Mouse (Mus musculus): ENCODE results near the gene Vmn1r192. TPM values are rescaled to one million over a fixed set of nuclear protein-coding genes. Genes with fewer than 3 reads are reported as not detected.
"Not testable (repeated sequence)": the region's sequence is repeated elsewhere in the genome, so short reads cannot be mapped to it uniquely, and the experiment has no call there.

Gene Vmn1r192
- not detected in 2 replicates for total RNA-seq (2017)

DNA sequence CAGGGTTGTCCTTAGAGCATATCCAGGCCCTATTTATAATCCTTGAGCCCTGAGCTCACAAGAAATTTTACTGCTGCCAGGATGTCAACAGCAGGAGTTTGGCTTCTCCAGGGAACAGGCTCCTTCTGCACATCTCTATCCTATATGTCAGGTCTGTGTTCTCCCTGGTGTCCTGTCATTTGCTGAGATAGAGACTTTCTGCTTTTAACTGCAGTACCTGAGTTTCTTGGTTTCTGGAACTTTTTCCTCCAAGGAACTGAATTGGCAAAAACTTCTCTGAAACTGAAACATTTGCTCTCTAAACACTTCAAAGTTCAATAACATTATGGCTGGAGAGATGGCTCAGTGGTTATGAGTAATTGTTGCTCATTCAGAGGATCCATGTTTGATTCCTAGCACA, at the start of gene Vmn1r192:
Gene Vmn1r192 (minus strand): TSS at position 101 of the 400 bp plus-strand sequence.
- ATAC-seq (replicated peaks; ENCODE audit: low read depth, poor library complexity, severe bottlenecking) = no peak

GRCm38 (mm10) chr13:22223060-22223459, 32.1 kb upstream of the Vmn1r192 start, which contains the start of gene Vmn1r193:
TSS of gene Vmn1r193 (minus strand) at chr13:22223160.
- not testable (repeated sequence) for ATAC-seq (replicated peaks; ENCODE audit: low read depth, poor library complexity, severe bottlenecking)

DNA sequence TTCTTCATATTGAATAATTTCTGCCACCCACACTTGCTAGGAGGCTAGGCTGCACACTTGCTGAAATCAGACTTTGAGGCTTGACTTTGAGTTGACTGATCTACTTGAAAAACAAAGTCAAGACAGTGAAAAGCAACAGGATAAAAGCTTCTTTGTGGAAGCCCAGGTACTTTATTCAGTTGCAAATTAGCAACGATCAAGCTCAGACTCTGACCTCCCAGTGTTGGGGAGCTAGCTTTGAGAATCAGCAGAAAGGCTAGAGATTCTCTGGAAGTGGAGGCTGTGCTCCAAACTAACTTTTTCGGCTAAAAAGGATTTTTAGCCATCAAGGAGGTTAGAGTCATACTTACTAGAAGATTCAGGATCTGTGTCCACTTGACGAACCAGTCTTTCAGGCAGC, 1.8 kb upstream of the Vmn1r192 start:
- ATAC-seq (replicated peaks; ENCODE audit: low read depth, poor library complexity, severe bottlenecking) = not testable (repeated sequence)

GRCm38 (mm10) chr13:22190385-22190784, 556 bp downstream of the Vmn1r192 start:
- ATAC-seq (replicated peaks; ENCODE audit: low read depth, poor library complexity, severe bottlenecking) = no peak

DNA sequence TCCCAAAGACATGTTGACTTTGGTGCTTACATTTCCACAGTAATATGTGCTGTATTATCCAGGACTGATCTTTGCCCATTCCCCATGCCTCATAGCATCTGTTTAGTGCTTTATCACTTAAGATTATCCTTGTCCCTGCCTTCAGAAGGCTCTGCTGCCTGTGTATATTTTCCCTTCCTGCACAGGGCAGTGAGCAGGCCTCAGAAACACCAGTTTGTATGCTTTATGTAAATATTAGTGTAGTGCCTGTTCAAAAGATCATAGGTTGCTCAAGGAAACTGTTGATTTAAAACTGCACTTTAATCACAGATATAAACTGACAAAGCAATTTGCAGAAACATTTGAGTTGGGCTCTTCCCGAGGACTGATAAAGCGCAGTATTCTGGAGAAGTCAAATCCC, 1.6 kb downstream of the Vmn1r192 start:
- no peak for ATAC-seq (replicated peaks; ENCODE audit: low read depth, poor library complexity, severe bottlenecking)

DNA sequence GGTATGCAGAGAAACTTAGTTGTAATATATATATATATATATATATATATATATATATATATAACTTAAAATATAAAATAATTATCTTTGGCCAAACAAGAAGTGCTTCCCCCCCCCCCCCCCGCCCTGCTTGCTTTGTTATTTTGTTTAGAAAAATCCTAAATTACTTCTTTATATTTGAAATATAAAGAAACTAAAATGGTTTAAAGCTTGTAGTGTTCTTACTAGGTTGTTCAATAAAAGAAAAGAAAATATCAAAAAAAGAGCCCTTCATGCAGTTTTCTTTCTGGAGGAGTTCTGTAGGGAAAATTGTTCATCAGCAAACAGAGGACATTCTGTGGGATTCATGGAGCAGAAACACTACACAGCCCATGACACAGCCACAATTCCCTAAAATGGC, 7.1 kb downstream of the Vmn1r192 start, which contains the start of gene Vmn1r191:
Gene Vmn1r191 (minus strand): TSS at position 101 of the 400 bp plus-strand sequence.
- ATAC-seq (replicated peaks; ENCODE audit: low read depth, poor library complexity, severe bottlenecking) = no peak

GRCm38 (mm10) chr13:22168416-22168815, 22.5 kb downstream of the Vmn1r192 start:
- no peak for ATAC-seq (replicated peaks; ENCODE audit: low read depth, poor library complexity, severe bottlenecking)

- ATAC-seq (replicated peaks; ENCODE audit: low read depth, poor library complexity, severe bottlenecking) = not testable (repeated sequence)
These were observed 54.2 kb downstream of the Vmn1r192 start for GRCm38 (mm10) chr13:22136495-22137293.

Other genes starting within 250 kb of the Vmn1r192 start
- gene Zfp184, start 246.0 kb downstream of the Vmn1r192 start, total RNA-seq (2017) = 13.1 and 13.9 TPM in 2 replicates
- gene Pom121l2, start 209.9 kb downstream of the Vmn1r192 start, total RNA-seq (2017) = not detected in 2 replicates
- gene Prss16, start 181.4 kb downstream of the Vmn1r192 start, total RNA-seq (2017) = 0.73 and 5.5 TPM in 2 replicates
- gene Hist1h2ah, start 155.6 kb downstream of the Vmn1r192 start, total RNA-seq (2017) = 208 and 989 TPM in 2 replicates
- gene Hist1h2bk, start 155.3 kb downstream of the Vmn1r192 start, total RNA-seq (2017) = 1,449 and 1,731 TPM in 2 replicates
- 106 and 144 TPM in 2 replicates for gene Hist1h4i, start 149.8 kb downstream of the Vmn1r192 start, total RNA-seq (2017)
- gene Hist1h2ag, start 148.2 kb downstream of the Vmn1r192 start, total RNA-seq (2017) = 689 and 693 TPM in 2 replicates
- 591 and 710 TPM in 2 replicates for gene Hist1h2bj, start 147.9 kb downstream of the Vmn1r192 start, total RNA-seq (2017)
- gene Vmn1r188, start 106.7 kb downstream of the Vmn1r192 start, total RNA-seq (2017) = not detected in 2 replicates
- gene Vmn1r189, start 85.3 kb downstream of the Vmn1r192 start, total RNA-seq (2017) = not detected in 2 replicates
- not detected in 2 replicates for gene Vmn1r191, start 7.2 kb downstream of the Vmn1r192 start, total RNA-seq (2017)
- gene Vmn1r193, start 32.0 kb upstream of the Vmn1r192 start, total RNA-seq (2017) = not detected in 2 replicates
- gene Vmn1r194, start 53.1 kb upstream of the Vmn1r192 start, total RNA-seq (2017) = not detected in 2 replicates
- gene Vmn1r195, start 79.4 kb upstream of the Vmn1r192 start, total RNA-seq (2017) = not detected in 2 replicates
- not detected in 2 replicates for gene Vmn1r196, start 98.8 kb upstream of the Vmn1r192 start, total RNA-seq (2017)
- not detected in 2 replicates for gene Vmn1r197, start 133.4 kb upstream of the Vmn1r192 start, total RNA-seq (2017)
- gene Vmn1r198, start 159.2 kb upstream of the Vmn1r192 start, total RNA-seq (2017) = not detected in 2 replicates
- gene Vmn1r199, start 188.7 kb upstream of the Vmn1r192 start, total RNA-seq (2017) = not detected in 2 replicates
- gene Vmn1r200, start 199.2 kb upstream of the Vmn1r192 start, total RNA-seq (2017) = not detected in 2 replicates